Mouse (Mus musculus) kidney, embryonic 14.5 days (tissue): ENCODE results near the gene Amh. TPM values are rescaled to one million over a fixed set of nuclear protein-coding genes. Genes with fewer than 3 reads are reported as not detected.

ENCODE experiments used
- ATAC-seq: fragments of 200-750 bp; cut with Nextera tagmentation; 2 replicates; pipeline ENCODE4 v1.8.0; 2017; ENCODE audit warnings: moderate number of reproducible peaks, mild to moderate bottlenecking, moderate TSS enrichment, moderate library complexity; ENCODE audit not compliant: low FRiP score, low TSS enrichment
- H3K27ac ChIP-seq: fragments of 300-500 bp; sonication (generic); 2 replicates; pipeline ENCODE4 v1.5.1; 2014; ENCODE audit warnings: low read depth, mild to moderate bottlenecking, low read length, moderate library complexity, mixed read lengths
- H3K27me3 ChIP-seq: fragments of 300-500 bp; sonication (generic); 2 replicates; pipeline ENCODE4 v1.6.1; 2014; ENCODE audit warnings: mild to moderate bottlenecking, low read length; ENCODE audit not compliant: control insufficient read depth, insufficient read depth
- H3K36me3 ChIP-seq: fragments of 300-500 bp; sonication (generic); 2 replicates; pipeline ENCODE4 v1.6.1; 2014; ENCODE audit warnings: low read length, mixed read lengths; ENCODE audit not compliant: control insufficient read depth, insufficient read depth
- H3K4me1 ChIP-seq: fragments of 300-500 bp; sonication (generic); 2 replicates; pipeline ENCODE4 v1.6.1; 2014; ENCODE audit warnings: low read length, mixed read lengths; ENCODE audit not compliant: control insufficient read depth, insufficient read depth
- H3K4me2 ChIP-seq: fragments of 300-500 bp; sonication (generic); replicated peaks from 2 replicates; pipeline ENCODE4 v1.6.1; 2014; ENCODE audit warnings: low read depth, mild to moderate bottlenecking, low read length
- H3K4me3 ChIP-seq: fragments of 300-500 bp; sonication (generic); 2 replicates; pipeline ENCODE4 v1.5.1; 2014; ENCODE audit warnings: mild to moderate bottlenecking, low read length
- H3K9ac ChIP-seq: fragments of 300-500 bp; sonication (generic); 2 replicates; pipeline ENCODE4 v1.6.1; 2014; ENCODE audit warnings: low read depth, mild to moderate bottlenecking, low read length, moderate library complexity
- H3K9me3 ChIP-seq: fragments of 300-500 bp; sonication (generic); 2 replicates; pipeline ENCODE4 v1.6.1; 2016; ENCODE audit warnings: low read length; ENCODE audit not compliant: control insufficient read depth
- WGBS: fragments of 180-500 bp; shearing (Covaris S2); extraction: QIAGEN DNeasy Blood & Tissue Kit; methylation state at CpG from one replicate; pipeline ENCODE4 v1.1.7; 2014; 5-methylcytosine and 5-hydroxymethylcytosine counted together
- polyA plus RNA-seq: library from polyadenylated mRNA; unstranded; fragments of >200 nt; fragmentation: Nextera tagmentation; extraction: Ambion mirVana; gene quantifications from 2 replicates; pipeline ENCODE4 v1.2.1, GENCODE M21; 2014

Amh gene
- polyA plus RNA-seq, 1 experiment from 2014 or later = not detected

GRCm38 (mm10) chr10:80792175-80793032 is 12.6 kb upstream of the Amh start:
- no peak overlapping the region for H3K27ac ChIP-seq
- no peak overlapping the region for H3K4me2 ChIP-seq
- no peaks in the 10 kb centered on the region for H3K9me3 ChIP-seq
- peaks cover 5% of the 10 kb centered on the region; the same call in 1 of the 2 replicates for H3K4me1 ChIP-seq
- no peak overlapping the region for H3K4me3 ChIP-seq
- no peaks in the 10 kb centered on the region for H3K27me3 ChIP-seq
- ATAC-seq = no peak
- H3K9ac ChIP-seq = no peak overlapping the region
- 68% methylated on average over 41 of the region's 41 CpGs for WGBS
- peaks cover 90% of the 10 kb centered on the region for H3K36me3 ChIP-seq

GRCm38 (mm10) chr10:80793033-80793784 is 11.8 kb upstream of the Amh start:
- no peaks in the 10 kb centered on the region for H3K9me3 ChIP-seq
- no peaks in the 10 kb centered on the region for H3K27me3 ChIP-seq
- H3K9ac ChIP-seq = no peak overlapping the region; the same call in 1 of the 2 replicates
- WGBS = 93% methylated on average over 13 of the region's 13 CpGs
- ATAC-seq = no peak
- no peak overlapping the region for H3K27ac ChIP-seq
- peaks cover 5% of the 10 kb centered on the region; the same call in 1 of the 2 replicates for H3K4me1 ChIP-seq
- H3K36me3 ChIP-seq = peaks cover 82% of the 10 kb centered on the region
- no peak overlapping the region for H3K4me3 ChIP-seq
- H3K4me2 ChIP-seq = no peak overlapping the region

- no peaks in the 10 kb centered on the region for H3K9me3 ChIP-seq
- no peak overlapping the region for H3K4me2 ChIP-seq
- ATAC-seq = no peak
- H3K4me1 ChIP-seq = peaks cover 5% of the 10 kb centered on the region; the same call in 1 of the 2 replicates
- 88% methylated on average over 4 of the region's 4 CpGs for WGBS
- no peak overlapping the region for H3K27ac ChIP-seq
- H3K36me3 ChIP-seq = peaks cover 76% of the 10 kb centered on the region
- H3K4me3 ChIP-seq = no peak overlapping the region
- H3K9ac ChIP-seq = no peak overlapping the region; the same call in 1 of the 2 replicates
- H3K27me3 ChIP-seq = no peaks in the 10 kb centered on the region
Measured at GRCm38 (mm10) chr10:80793803-80794202, 11.2 kb upstream of the Amh start.

- no peaks in the 10 kb centered on the region for H3K27me3 ChIP-seq
- H3K4me2 ChIP-seq = no peak overlapping the region
- no peak overlapping the region for H3K4me3 ChIP-seq
- no peak overlapping the region for H3K9ac ChIP-seq
- no peaks in the 10 kb centered on the region for H3K9me3 ChIP-seq
- WGBS = 90% methylated on average over 8 of the region's 8 CpGs
- no peak overlapping the region for H3K27ac ChIP-seq
- ATAC-seq = no peak
- peaks cover 67% of the 10 kb centered on the region for H3K36me3 ChIP-seq
- H3K4me1 ChIP-seq = peaks cover 8% of the 10 kb centered on the region
Measured at GRCm38 (mm10) chr10:80794750-80795149, 10.3 kb upstream of the Amh start.

GRCm38 (mm10) chr10:80796307-80796848 is 8.7 kb upstream of the Amh start:
- peaks cover 57% of the 10 kb centered on the region for H3K36me3 ChIP-seq
- 83% methylated on average over 9 of the region's 9 CpGs for WGBS
- H3K4me3 ChIP-seq = peak overlapping the region; percentile 94; the same call in 1 of the 2 replicates
- peak overlapping the region; percentile 94 for H3K4me2 ChIP-seq
- no peak overlapping the region for H3K27ac ChIP-seq
- peaks cover 12% of the 10 kb centered on the region for H3K4me1 ChIP-seq
- H3K9ac ChIP-seq = no peak overlapping the region; the same call in 1 of the 2 replicates
- no peak for ATAC-seq
- no peaks in the 10 kb centered on the region for H3K27me3 ChIP-seq
- H3K9me3 ChIP-seq = no peaks in the 10 kb centered on the region

GRCm38 (mm10) chr10:80797186-80798149 is 7.6 kb upstream of the Amh start:
- Histone ChIP-seq H3K4me2 (peak overlapping the region; percentile 94), H3K4me1 (peaks cover 12% of the 10 kb centered on the region), H3K4me3 (peak overlapping the region; percentile 94), H3K36me3 (peaks cover 57% of the 10 kb centered on the region), H3K9me3 (no peaks in the 10 kb centered on the region), H3K27me3 (no peaks in the 10 kb centered on the region), H3K27ac (peak overlapping the region; percentile 96), H3K9ac (peak overlapping the region; percentile 97)
- 2% methylated on average over 59 of the region's 59 CpGs for WGBS
- peak; percentile 73 for ATAC-seq

GRCm38 (mm10) chr10:80798150-80799006 is 6.7 kb upstream of the Amh start, which contains the start of the genes Sf3a2 and Plekhj1:
Sf3a2 (plus strand) TSS chr10:80798198.
Plekhj1 (minus strand) TSS chr10:80798626.
- WGBS = under 1% methylated on average over 103 of the region's 104 CpGs
- Histone ChIP-seq H3K9ac (peak within 1 kb of the TSS; percentile 97), H3K27ac (peak within 1 kb of the TSS; percentile 96), H3K4me2 (peak within 1 kb of the TSS; percentile 94), H3K4me1 (peaks cover 12% of the 10 kb centered on the region), H3K9me3 (no peaks in the 10 kb centered on the region), H3K27me3 (no peaks in the 10 kb centered on the region), H3K36me3 (peaks cover 57% of the 10 kb centered on the region), H3K4me3 (peak within 1 kb of the TSS; percentile 94)
- peak; percentile 88 for ATAC-seq
